Mouse (Mus musculus): ENCODE measurements around the gene Pdcd4.

The Pdcd4 gene

GRCm38 (mm10) chr19:53871502-53871901, 20.5 kb upstream of the Pdcd4 start:
- DNase-seq (ENCODE audit: low spot score) = no peak

- DNase-seq (ENCODE audit: low spot score) = no peak
Observed at GRCm38 (mm10) chr19:53872994-53873713, 18.9 kb upstream of the Pdcd4 start.

GRCm38 (mm10) chr19:53875246-53875645, 16.8 kb upstream of the Pdcd4 start:
- no peak for DNase-seq (ENCODE audit: low spot score)

GRCm38 (mm10) chr19:53877779-53878178, 14.3 kb upstream of the Pdcd4 start:
- DNase-seq (ENCODE audit: low spot score) = no peak

- no peak for DNase-seq (ENCODE audit: low spot score)
Observed at GRCm38 (mm10) chr19:53880460-53880859, 11.6 kb upstream of the Pdcd4 start.

GRCm38 (mm10) chr19:53881786-53882185, 10.2 kb upstream of the Pdcd4 start:
- DNase-seq (ENCODE audit: low spot score) = no peak

GRCm38 (mm10) chr19:53885450-53885849, 6.6 kb upstream of the Pdcd4 start:
- DNase-seq (ENCODE audit: low spot score) = no peak

- DNase-seq (ENCODE audit: low spot score) = no peak
Observed at GRCm38 (mm10) chr19:53886576-53887370, 5.3 kb upstream of the Pdcd4 start.

- DNase-seq (ENCODE audit: low spot score) = no peak
Observed at GRCm38 (mm10) chr19:53887822-53888221, 4.2 kb upstream of the Pdcd4 start.

- no peak for DNase-seq (ENCODE audit: low spot score)
Observed at GRCm38 (mm10) chr19:53888331-53888730, 3.7 kb upstream of the Pdcd4 start.

GRCm38 (mm10) chr19:53889555-53889954, 2.5 kb upstream of the Pdcd4 start:
- DNase-seq (ENCODE audit: low spot score) = no peak

GRCm38 (mm10) chr19:53890274-53890673, 1.8 kb upstream of the Pdcd4 start:
- DNase-seq (ENCODE audit: low spot score) = no peak

GRCm38 (mm10) chr19:53890781-53891251, 1.2 kb upstream of the Pdcd4 start:
- no peak for DNase-seq (ENCODE audit: low spot score)

- DNase-seq (ENCODE audit: low spot score) = no peak
Observed at GRCm38 (mm10) chr19:53891569-53891968, 462 bp upstream of the Pdcd4 start.

GRCm38 (mm10) chr19:53892838-53893359, 868 bp downstream of the Pdcd4 start:
- DNase-seq (ENCODE audit: low spot score) = no peak

GRCm38 (mm10) chr19:53893711-53894171, 1.7 kb downstream of the Pdcd4 start:
- DNase-seq (ENCODE audit: low spot score) = no peak

GRCm38 (mm10) chr19:53894538-53895121, 2.6 kb downstream of the Pdcd4 start:
- no peak for DNase-seq (ENCODE audit: low spot score)

GRCm38 (mm10) chr19:53898046-53898445, 6.0 kb downstream of the Pdcd4 start:
- no peak for DNase-seq (ENCODE audit: low spot score)

GRCm38 (mm10) chr19:53898498-53898897, 6.5 kb downstream of the Pdcd4 start:
- no peak for DNase-seq (ENCODE audit: low spot score)

GRCm38 (mm10) chr19:53898970-53899900, 7.2 kb downstream of the Pdcd4 start:
- DNase-seq (ENCODE audit: low spot score) = no peak

GRCm38 (mm10) chr19:53899941-53900610, 8.0 kb downstream of the Pdcd4 start:
- DNase-seq (ENCODE audit: low spot score) = no peak
